Mouse (Mus musculus) A20 (cell line): ENCODE data around the gene Mapk9.

Experiments used
- DNase-seq: peaks from one replicate; pipeline ENCODE4 v3.0.0-alpha.2; 2011; ENCODE audit warnings: low read depth, low spot score

The Mapk9 gene

GRCm38 (mm10) chr11:49893806-49894205 lies 47.3 kb downstream of the Mapk9 start:
- DNase-seq: no peak

- no peak for DNase-seq
These were observed 49.5 kb downstream of the Mapk9 start for GRCm38 (mm10) chr11:49895966-49896590.

DNA sequence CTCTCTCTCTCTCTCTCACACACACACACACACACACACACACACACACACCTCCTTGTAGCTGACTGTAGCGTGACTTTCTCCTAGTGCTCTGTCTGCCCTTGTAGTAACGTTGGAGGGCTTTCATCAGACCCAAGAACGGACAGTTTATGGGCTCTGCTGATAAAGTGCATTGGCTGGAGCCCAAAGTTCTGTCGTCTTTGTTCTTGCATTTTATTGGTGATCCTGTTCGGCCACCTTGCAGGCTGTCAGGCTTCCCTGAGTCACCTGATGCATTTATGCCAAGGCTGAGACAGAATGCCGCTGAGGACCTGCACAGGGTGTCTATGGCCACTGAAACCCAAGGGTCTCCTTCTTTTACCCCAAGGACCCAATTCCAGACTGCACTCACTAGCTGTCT lies 53.5 kb downstream of the Mapk9 start:
- no peak for DNase-seq

GRCm38 (mm10) chr11:49900962-49901658 lies 54.6 kb downstream of the Mapk9 start:
- no peak for DNase-seq

GRCm38 (mm10) chr11:49901659-49902458 lies 55.3 kb downstream of the Mapk9 start, which contains the start of gene Rasgef1c:
TSS of gene Rasgef1c (plus strand) at chr11:49901835.
- no peak for DNase-seq

GRCm38 (mm10) chr11:49903333-49903732 lies 56.8 kb downstream of the Mapk9 start:
- peak; percentile 50 for DNase-seq

DNA sequence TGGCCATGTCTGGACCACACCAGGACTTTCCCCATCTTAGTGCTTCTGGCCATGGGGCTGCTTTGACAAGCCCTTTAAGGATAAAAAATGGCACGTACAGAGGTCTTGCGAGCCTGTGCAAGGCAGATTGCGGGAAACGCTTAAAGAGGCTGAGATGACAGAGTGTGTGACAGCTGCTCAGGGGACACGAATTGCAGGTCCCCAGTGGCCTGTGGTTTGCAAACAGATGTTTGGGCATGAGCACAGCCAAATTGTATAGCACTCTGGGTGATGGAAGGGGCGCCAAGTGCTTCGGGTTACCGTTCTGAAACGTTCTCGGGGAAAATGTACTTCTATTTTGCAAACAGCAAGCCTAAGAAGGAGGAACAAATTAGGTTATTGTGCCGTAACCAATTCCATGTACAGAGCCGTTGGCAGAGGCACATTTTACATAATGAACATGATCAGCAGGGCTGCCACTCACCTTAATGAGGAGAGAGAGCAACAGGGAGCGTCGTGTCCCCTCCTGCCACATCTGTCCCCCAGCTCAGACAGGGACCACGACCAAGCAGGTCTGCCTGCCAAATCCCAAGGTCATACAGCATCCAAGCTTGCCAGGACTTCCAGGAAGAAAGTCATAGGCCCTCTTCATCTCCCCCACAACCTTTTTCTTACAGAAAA lies 72.1 kb downstream of the Mapk9 start:
- peak; percentile 66 for DNase-seq

DNA sequence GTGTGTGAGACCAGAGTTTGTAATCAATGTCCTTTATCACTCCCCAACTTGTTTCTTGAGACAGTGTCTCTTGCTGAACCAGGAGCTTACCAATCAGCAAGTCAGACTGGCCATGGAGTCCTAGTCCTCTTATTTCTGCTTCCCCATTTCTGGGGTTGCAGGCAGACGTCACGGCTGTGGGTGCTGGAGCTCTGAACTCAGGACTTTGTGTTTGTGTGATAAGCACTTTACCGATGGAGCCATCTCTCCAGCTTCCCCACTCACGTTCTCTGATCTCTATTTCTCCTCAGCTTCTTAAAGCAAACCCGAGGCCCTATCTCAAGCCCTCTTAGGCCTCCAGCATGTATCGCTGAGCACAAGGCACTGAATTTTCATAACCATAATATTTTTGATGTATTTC lies 72.8 kb downstream of the Mapk9 start:
- peak; percentile 18 for DNase-seq

GRCm38 (mm10) chr11:49923539-49923938 lies 77.0 kb downstream of the Mapk9 start:
- no peak for DNase-seq

- peak; percentile 29 for DNase-seq
These were observed 79.6 kb downstream of the Mapk9 start for GRCm38 (mm10) chr11:49926183-49926582.

DNA sequence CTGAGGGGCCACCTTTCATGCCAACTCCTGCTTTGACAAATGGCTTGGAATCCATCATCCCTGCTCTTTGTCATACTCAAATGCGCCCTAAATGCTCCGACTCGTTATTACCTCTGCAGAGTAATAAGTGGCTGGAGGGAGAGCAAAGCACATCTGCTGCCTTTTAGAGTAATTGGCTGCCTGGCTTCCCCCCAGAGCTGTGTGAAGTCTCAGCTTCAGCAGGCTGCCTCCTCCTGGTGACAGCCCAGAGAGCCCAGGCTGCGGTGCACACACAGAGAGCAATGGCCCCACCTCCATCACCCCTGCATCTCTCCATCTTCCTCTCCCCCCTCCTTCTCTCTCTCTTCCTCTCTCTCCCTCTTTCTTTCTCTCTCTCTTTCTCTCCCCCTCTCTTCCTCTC lies 80.6 kb downstream of the Mapk9 start:
- no peak for DNase-seq

GRCm38 (mm10) chr11:49927670-49928069 lies 81.1 kb downstream of the Mapk9 start:
- no peak for DNase-seq

DNA sequence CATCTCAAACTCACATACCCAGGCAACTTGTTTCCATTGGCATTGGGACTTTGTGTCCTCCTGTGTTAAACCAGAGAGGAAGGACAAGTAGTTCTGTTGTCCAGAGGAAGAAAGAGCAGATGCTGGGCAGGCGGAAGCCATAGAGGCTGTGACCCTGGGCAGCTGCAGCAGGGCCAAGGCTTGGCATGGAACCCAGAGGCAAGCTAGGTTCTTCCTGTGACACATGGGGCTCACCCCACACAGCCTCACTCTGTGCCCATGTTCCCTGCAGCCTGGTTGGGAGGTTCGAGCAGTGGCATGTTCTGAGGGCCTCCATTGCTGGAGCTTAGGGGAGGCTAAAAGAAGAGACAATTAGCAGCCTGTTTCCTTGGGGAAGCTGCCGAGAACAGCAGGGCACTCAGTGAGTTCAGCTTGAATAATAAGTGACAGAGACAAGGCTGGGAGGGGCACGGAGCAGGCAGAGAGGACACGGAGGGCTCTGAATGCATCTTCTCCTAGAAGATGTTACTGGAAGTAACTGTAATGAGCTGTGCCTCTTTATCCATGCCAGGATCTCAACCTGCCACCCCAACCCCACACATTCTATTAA lies 84.6 kb downstream of the Mapk9 start:
- DNase-seq: no peak

DNA sequence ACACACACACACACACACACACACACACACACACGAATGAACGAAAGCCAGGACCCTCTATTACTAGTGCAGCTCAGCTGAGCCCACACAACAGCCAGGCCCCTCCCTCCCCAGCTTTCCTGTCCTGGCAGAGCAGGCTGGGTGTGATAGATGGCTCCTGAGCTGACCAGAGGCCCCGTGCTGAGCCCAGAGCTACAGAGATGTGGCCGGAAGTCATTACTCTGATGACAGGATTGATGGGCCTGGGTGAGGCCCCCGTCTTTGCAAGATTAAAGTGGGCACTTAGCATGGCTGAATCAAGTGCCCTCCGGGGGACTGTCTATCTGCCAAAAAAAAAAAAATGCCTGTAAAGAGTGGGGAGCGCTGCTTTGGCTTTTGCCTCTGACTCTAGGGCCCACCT lies 85.3 kb downstream of the Mapk9 start:
- no peak for DNase-seq

DNA sequence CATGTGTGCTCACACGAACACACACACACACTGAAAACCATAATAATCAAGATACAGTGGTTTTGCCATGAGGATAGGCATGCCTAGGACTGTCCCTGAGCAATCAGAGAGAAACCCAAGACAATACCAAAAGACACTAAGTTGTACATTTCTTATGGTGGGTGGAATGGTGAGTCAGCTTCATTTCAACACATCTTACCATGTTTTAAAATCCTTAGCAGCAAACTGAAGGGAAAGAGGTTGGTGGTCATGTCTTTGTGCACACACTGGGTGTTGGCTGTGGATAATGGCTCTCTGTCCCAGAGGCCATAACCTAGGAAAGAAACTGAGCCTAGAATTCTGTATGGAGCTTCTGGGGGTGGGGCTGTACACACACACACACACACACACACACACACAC lies 87.3 kb downstream of the Mapk9 start:
- DNase-seq: no peak

- no peak for DNase-seq
These were observed 87.8 kb downstream of the Mapk9 start for GRCm38 (mm10) chr11:49934322-49934721.
